Mouse (Mus musculus): ENCODE data around the gene Olfr678. TPM values are rescaled to one million over a fixed set of nuclear protein-coding genes. Genes with fewer than 3 reads are reported as not detected.
"Not testable (repeated sequence)": the region's sequence is repeated elsewhere in the genome, so short reads cannot be mapped to it uniquely, and the experiment has no call there.

The Olfr678 gene
- total RNA-seq (2022): not detected

DNA sequence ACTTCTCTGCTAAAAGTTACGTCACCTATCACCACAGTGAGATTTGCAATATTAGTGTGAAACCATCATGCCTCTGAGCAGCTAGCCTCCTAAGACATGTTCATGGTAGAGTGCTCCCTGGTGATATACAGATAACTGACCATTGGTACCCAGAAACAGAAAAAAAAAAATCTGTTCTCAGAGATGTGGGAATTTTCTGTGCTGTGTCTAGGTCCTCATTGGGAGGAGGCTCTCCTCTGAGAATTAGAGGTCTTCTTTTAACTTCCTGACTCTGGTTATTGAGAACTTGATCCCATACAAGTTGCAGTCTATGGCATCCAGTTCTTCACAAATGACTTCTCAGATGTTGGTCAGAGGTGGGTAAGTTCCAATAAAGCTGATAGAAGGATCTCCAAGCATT is at the start of gene Olfr678:
Gene Olfr678, plus strand, starts transcription at position 301 of the 400 bp plus-strand sequence.
- no peak for DNase-seq (ENCODE audit: low spot score)

- no peak for DNase-seq (ENCODE audit: low spot score)
These were observed 41.7 kb upstream of the Olfr678 start for GRCm38 (mm10) chr7:105022530-105022929.

DNA sequence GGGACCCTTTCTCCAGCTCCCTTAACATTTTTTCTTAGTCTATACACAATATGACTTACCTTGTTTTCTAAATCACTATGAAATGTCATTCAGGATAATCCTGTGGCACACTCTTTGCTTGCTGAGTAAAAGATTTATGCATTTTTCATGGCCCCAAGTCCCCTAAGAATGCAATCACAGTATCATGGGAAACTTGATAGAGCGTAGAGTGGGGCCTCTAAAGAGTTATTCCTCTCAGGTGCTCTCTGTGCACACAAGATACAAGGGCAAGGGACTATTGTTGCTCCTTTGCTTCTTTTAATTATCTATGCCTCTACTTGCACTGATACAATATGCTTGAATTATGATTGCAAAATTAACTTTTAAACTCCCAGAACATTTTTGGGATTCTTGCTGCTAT is 35.9 kb upstream of the Olfr678 start, which contains the start of gene Olfr675:
Gene Olfr675, minus strand, starts transcription at position 101 of the 400 bp plus-strand sequence.
- no peak for DNase-seq (ENCODE audit: low spot score)

- DNase-seq (ENCODE audit: low spot score): no peak
These were observed 31.9 kb upstream of the Olfr678 start, which contains the start of gene Olfr676 for GRCm38 (mm10) chr7:105032398-105032797. TSS of gene Olfr676 (plus strand) at chr7:105032698.

GRCm38 (mm10) chr7:105033836-105034235 is 30.4 kb upstream of the Olfr678 start:
- not testable (repeated sequence) for DNase-seq (ENCODE audit: low spot score)

DNA sequence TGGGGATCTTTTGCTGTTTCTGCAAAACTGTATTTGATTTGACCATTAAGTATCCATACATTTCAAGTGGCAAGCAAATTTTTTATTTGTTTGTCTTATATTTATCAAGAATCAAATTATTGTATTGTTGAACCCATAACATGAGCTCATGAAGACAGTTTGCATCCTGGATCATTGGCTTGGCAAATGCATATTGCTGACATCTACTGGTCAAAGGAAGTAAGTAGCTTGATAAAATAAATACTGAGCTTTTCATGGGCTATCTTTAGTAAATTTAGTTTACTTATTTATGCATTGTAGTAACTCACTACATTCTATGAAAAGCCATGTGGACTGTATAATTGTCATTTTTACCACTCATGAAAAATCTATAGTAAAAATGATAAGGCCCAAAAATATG is 5.3 kb upstream of the Olfr678 start:
- DNase-seq (ENCODE audit: low spot score): no peak

DNA sequence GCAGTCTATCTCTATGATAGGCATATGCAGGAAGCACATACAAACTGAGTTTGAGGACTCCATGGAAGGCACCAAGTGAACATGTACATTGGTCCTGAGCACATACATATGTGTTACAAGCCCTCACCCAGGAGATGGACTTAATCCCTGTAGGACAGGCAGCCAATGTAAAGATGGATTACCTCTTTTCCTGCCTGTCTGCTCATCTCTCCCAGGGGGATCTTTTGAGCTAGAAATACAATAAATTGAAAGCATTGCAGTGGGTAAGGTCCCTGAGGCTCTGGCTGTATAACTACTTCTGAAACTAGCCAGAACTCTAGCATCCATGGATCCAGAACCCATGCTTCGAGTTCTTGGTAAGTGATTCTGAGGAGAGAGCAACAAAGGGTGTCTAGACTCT is 16.6 kb downstream of the Olfr678 start, which contains the start of gene Olfr679:
Gene Olfr679, plus strand, starts transcription at position 301 of the 400 bp plus-strand sequence.
- no peak for DNase-seq (ENCODE audit: low spot score)

DNA sequence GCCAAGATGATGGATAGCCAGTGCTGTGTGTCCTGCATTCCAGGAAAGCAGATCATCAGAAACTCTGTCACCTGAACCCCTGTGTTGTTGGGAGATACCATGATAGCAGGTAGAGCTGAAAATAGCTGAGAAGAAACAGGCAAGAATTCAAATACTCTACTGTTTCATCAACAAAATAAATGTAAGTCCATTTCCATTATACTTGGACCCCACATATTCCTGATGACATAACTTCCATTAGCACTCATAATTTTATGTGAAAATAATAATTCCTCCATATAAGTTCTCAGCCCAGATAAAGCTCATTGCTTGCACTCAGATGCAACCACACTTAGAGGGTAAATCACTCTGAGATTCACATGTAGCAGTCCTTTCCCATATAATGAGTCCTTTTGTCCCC is 28.4 kb downstream of the Olfr678 start, which contains the start of gene Olfr680-ps1:
Gene Olfr680-ps1, minus strand, starts transcription at position 101 of the 400 bp plus-strand sequence.
- DNase-seq (ENCODE audit: low spot score): not testable (repeated sequence)

GRCm38 (mm10) chr7:105116536-105116935 is 52.3 kb downstream of the Olfr678 start, which contains the start of gene Olfr681:
TSS of gene Olfr681 (plus strand) at chr7:105116836.
- DNase-seq (ENCODE audit: low spot score): no peak

Other genes with a start within 250 kb of the Olfr678 start
- not detected for gene Usp17lb, start 221.9 kb upstream of the Olfr678 start, total RNA-seq (2022)
- not detected for gene Usp17la, start 207.5 kb upstream of the Olfr678 start, total RNA-seq (2022)
- not detected for gene Olfr665, start 186.4 kb upstream of the Olfr678 start, total RNA-seq (2022)
- gene Olfr666, start 168.5 kb upstream of the Olfr678 start, total RNA-seq (2022): not detected
- gene Olfr667, start 143.0 kb upstream of the Olfr678 start, total RNA-seq (2022): not detected
- gene Olfr668, start 136.4 kb upstream of the Olfr678 start, total RNA-seq (2022): not detected
- gene Olfr669, start 130.2 kb upstream of the Olfr678 start, total RNA-seq (2022): not detected
- not detected for gene Olfr670, start 101.9 kb upstream of the Olfr678 start, total RNA-seq (2022)
- gene Olfr671, start 85.3 kb upstream of the Olfr678 start, total RNA-seq (2022): not detected
- not detected for gene Olfr672, start 62.4 kb upstream of the Olfr678 start, total RNA-seq (2022)
- gene Olfr675, start 36.0 kb upstream of the Olfr678 start, total RNA-seq (2022): not detected
- gene Olfr676, start 31.8 kb upstream of the Olfr678 start, total RNA-seq (2022): not detected
- not detected for gene Olfr677, start 13.1 kb upstream of the Olfr678 start, total RNA-seq (2022)
- gene Olfr679, start 16.7 kb downstream of the Olfr678 start, total RNA-seq (2022): not detected
- not detected for gene Olfr680-ps1, start 28.3 kb downstream of the Olfr678 start, total RNA-seq (2022)
- not detected for gene Olfr681, start 52.4 kb downstream of the Olfr678 start, total RNA-seq (2022)
- gene Olfr683, start 82.5 kb downstream of the Olfr678 start, total RNA-seq (2022): not detected
- gene Olfr684, start 99.2 kb downstream of the Olfr678 start, total RNA-seq (2022): not detected
- not detected for gene Olfr685, start 121.5 kb downstream of the Olfr678 start, total RNA-seq (2022)
- gene Olfr686, start 143.0 kb downstream of the Olfr678 start, total RNA-seq (2022): not detected
- not detected for gene Olfr688, start 223.6 kb downstream of the Olfr678 start, total RNA-seq (2022)
- not detected for gene Olfr689, start 246.7 kb downstream of the Olfr678 start, total RNA-seq (2022)

All from heart, adult 8-10 months (tissue).